Mouse (Mus musculus) natural killer cell, adult 2 months (primary cell): ENCODE results near the gene Maml2.

ENCODE experiments used
- DNase-seq, 2 experiments: peaks; one replicate each; pipeline ENCODE4 v3.0.0; 2022; ENCODE audit warnings: low spot score in 2 of 2

Gene Maml2

GRCm38 (mm10) chr9:13297668-13298512 is at the start of gene Maml2:
Maml2 (plus strand) TSS chr9:13297957.
- peak; percentile 66 to 69 for DNase-seq

DNA sequence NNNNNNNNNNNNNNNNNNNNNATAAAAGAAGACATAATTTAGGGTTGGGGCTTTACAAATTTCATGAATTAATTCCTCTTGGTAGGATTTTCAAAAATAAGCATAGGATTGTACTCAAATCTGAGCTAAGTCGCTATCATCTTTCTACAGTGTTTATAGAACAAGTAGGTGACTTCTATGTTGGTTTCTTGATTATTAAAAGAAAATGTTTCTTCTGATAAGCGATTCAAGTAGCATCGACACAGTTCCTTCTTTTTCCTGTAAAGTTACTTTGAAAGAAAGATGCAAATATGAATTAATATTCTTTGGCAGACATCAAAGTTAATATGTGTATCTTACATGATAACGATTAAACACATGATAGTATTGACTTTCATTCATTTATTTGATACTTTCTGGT is 49.7 kb upstream of the Maml2 start:
- DNase-seq, result no peak

GRCm38 (mm10) chr9:13251251-13251650 is 46.5 kb upstream of the Maml2 start:
- no peak for DNase-seq

- DNase-seq, result no peak
Observed at GRCm38 (mm10) chr9:13256726-13257125, 41.0 kb upstream of the Maml2 start.

- no peak for DNase-seq
Observed at GRCm38 (mm10) chr9:13258173-13258572, 39.6 kb upstream of the Maml2 start.

GRCm38 (mm10) chr9:13260980-13261379 is 36.8 kb upstream of the Maml2 start:
- no peak for DNase-seq

GRCm38 (mm10) chr9:13273219-13273618 is 24.5 kb upstream of the Maml2 start:
- no peak for DNase-seq

GRCm38 (mm10) chr9:13287482-13287881 is 10.3 kb upstream of the Maml2 start:
- no peak for DNase-seq

- DNase-seq, result peak; percentile 79 to 86
Observed at GRCm38 (mm10) chr9:13296274-13297121, 1.3 kb upstream of the Maml2 start.

DNA sequence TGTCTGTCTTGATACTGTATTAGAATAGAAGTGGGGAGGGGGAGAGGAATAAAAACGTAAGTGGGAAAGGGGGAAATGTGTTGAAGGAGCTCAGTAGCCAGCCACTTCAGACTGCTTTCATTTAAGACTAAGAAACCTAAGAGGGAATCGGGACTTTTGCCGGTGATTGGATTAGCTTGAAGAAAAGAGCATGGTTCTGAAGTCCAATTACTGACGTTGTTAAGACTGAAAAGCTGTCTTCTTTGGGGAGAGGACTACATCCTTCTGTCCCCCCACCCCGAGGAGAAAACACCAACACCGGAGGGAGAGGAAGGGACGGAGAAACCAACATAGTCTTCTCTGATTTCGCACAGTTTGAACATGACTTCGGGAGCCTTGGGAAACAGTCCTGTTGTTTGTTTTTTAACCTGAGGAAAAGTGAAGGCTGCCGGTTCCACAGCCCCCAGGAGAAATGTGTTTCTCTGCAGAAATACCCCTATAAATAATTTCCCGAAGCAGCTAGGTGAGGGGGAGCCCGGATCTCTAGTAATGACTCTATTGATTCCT is 562 bp upstream of the Maml2 start:
- DNase-seq, result no peak

GRCm38 (mm10) chr9:13298513-13298878 is 739 bp downstream of the Maml2 start:
- no peak for DNase-seq

DNA sequence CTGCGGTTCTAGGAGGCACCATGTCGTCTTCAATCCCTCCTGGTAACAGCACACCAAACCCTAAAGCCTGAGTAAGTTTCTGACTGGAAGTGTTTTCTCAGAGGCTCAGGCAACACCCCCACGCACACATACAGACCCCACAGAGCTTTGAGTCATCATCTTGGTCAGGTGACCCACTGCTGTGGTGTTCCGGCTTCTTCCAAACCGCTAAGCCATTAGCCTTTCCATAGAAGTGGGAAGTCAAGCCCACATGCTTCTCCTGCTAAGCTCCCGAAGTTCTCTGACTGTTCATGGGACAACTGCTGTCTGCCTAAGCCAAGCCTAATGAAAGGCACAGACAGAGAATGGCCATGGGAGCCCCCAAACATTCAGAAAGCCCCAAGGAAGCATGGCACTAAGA is 1.4 kb downstream of the Maml2 start:
- DNase-seq, result no peak

DNA sequence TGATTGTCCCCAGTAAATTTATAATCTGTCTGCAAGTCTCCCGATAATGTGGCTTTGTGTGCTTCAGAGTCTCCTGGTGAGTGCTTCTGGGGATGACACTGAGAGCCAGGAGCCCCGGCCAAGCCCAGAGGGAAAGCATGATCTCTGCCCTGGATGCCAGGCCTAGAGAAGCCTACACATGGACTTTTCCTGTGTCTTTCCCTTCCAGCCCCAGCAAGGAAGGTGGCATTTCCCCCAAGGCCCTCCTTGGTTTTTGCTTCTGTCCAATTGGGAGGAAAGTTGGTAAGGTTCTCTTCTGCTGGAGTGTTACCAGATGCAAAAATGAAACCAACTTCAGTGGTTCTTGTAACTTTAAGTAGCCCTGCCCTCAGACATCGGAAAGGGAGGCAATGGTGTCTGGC is 2.3 kb downstream of the Maml2 start:
- DNase-seq, result no peak

DNA sequence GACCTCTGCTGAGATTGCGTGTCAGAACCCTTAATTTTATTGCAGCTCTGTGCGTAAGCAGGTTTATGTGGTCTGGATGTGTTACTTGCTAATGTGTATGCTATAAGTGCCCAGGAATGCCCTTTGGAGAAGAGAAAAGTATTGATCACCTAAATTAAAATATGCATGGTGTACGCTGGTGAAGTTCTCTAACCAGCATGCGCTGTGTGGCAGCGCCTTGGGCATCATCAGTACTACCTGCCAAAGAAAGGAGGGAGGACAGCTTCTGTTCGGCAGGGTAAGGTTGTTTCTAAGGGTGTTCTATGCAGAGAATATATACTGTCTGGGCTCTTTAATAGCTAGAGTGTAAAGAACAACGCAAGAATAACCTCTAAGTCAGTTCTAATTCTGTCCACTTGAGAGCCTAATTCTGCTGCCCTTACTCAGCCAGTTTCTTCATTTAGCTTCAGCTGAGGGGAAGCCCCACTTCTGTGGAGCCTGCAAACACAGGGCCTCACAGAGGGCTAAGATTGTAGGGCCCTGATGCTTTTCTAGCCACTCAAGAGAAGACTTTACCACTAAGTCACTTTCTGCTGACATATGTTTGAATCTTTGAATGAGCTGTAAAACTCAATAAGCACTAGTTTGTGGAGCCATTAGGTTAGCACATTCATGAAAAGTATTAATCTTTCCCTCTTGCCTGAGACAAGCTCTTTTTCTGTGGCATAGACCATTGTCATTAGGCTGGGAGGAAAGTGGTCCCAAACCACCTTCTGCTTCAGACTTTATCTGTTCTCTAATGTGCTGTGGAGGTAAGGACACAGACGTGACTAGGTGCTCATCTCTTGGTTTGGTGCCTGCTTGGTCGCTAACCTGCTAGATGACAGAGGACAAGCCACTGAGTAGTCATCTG is 3.4 kb downstream of the Maml2 start:
- DNase-seq, result peak; percentile 21 to 45

GRCm38 (mm10) chr9:13302183-13302825 is 4.5 kb downstream of the Maml2 start:
- DNase-seq, result no peak

DNA sequence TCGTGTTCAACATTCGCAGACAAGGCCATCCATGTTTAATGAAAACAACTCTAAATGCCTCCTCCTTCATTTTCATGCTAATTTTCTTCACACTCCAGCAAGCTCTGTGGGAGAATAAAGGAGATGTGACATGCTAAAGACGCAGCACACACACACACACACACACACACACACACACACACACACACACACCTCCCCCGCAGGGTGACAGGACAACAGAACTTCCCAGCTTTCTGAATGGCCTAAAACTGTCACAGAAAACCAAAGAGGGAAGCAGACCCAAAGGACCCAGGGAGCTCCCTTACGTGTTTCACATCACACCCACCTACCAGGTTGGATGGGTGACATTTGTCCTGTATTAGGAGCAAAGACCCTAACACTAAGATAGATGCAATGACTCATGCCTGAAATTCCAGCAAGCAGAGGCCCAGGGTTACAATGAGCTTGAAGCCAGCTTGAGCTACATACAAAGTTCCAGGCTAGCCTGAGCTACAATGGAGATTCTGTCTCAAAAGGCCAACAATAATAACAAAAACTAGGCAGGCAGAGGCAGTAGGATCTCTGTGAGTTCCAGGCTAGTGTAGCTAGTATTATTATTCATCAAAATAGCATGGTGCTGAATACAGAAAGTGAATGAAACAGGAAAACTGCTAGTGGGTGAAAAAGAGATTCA is 5.5 kb downstream of the Maml2 start:
- DNase-seq, result no peak

GRCm38 (mm10) chr9:13303976-13304375 is 6.2 kb downstream of the Maml2 start:
- peak; percentile 22 to 44 for DNase-seq

DNA sequence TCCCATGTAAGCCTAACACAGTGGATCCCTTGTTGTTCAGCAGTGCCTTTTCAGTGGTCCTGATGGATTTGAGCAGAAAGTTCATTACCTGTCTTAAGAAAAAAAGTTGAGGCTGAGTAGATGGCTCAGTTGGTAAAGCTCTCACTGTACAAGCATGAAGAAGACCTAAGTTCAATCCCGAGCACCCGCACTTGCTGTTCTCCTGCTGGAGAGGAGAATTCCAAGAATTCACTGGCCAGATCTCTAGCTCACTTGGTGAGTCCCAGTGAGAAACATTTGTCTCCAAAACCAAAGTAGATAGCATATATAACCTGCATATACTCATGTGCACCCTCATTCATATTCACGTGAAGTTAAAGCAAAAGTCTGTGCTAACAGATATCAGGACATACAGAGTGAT is 8.7 kb downstream of the Maml2 start:
- DNase-seq, result no peak

DNA sequence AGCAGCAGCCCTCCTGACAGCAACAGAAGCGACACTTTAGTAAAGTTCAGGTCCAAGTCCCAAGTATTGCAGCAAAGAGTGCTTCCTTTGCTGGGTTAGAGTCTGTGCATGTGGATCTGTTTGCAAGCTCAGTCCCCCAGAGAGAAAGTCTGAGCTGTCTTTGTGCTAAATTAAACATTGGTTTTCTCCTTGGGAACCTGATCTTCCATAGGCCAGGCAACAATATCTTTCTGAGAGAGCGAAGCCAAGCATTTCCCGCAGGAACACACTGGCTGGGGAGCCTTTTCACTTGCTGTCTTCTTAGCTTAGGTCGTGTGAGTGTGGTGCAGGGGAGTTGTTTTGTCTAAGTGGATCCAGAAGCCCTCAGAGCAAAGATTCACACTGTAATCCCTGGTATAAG is 9.5 kb downstream of the Maml2 start:
- no peak for DNase-seq

DNA sequence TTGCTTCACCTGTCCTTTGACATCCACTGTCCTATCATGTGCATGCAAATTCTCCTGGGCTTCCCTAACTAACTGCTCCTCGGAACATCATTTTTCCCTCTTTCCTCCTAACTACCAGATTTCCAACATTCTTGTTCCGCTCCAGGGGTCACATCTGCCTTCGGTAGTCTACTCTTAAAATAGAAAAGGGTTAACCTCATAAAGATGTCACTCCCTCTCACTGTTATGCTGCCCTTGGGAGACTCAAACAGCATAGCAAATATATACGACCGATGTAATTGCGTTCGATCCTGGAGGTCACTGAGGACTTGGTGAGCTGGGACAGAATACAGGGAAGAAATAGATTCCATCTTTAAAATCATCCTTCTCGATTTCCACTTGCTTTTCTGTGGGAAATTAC is 11.0 kb downstream of the Maml2 start:
- no peak for DNase-seq

- DNase-seq, result no peak
Observed at GRCm38 (mm10) chr9:13309807-13310206, 12.1 kb downstream of the Maml2 start.
